Mouse (Mus musculus) fat pad, adult 2 months (tissue): Measurements from ENCODE around the gene Gimap8.

ENCODE experiments used
- DNase-seq: peaks from one replicate; pipeline ENCODE4 v3.0.0-alpha.2; 2011; ENCODE audit warnings: low read depth, low spot score; ENCODE audit errors: extremely low read depth

Gene Gimap8

GRCm38 (mm10) chr6:48700251-48701075 lies 53.4 kb downstream of the Gimap8 start:
- DNase-seq: no peak

- no peak for DNase-seq
These were observed 55.1 kb downstream of the Gimap8 start for GRCm38 (mm10) chr6:48702146-48702545.

- DNase-seq: no peak
These were observed 55.6 kb downstream of the Gimap8 start for GRCm38 (mm10) chr6:48702601-48703000.

- DNase-seq: no peak
These were observed 57.1 kb downstream of the Gimap8 start for GRCm38 (mm10) chr6:48704146-48704545.

- no peak for DNase-seq
These were observed 59.1 kb downstream of the Gimap8 start for GRCm38 (mm10) chr6:48706130-48706529.
